Mouse (Mus musculus) heart, postnatal 25 days (tissue): ENCODE data around the gene Tmem129. TPM values are rescaled to one million over a fixed set of nuclear protein-coding genes. Genes with fewer than 3 reads are reported as not detected.

Experiments used
- DNase-seq: peaks from one replicate; pipeline ENCODE4 v3.0.0; 2022; ENCODE audit warnings: low spot score
- intact Hi-C: fragments of 180-260 bp; cut with DNase I; formaldehyde crosslinking; loops from one replicate; pipeline ENCODE4 v1.15.1; 2025
- total RNA-seq, 2 experiments: library from RNA; stranded (reverse); gene quantifications; 2 replicates each; pipeline ENCODE4 v1.2.3; 2021

Tmem129 gene
- total RNA-seq, 2 experiments from 2014 or later: 19.8 to 20.2 TPM

GRCm38 (mm10) chr5:33605314-33605713 lies 52.9 kb downstream of the Tmem129 start:
- intact Hi-C loops: no loop called here
- no peak for DNase-seq

Other genes with a start within 250 kb of the Tmem129 start
- gene Nkx1-1, start 224.4 kb downstream of the Tmem129 start, total RNA-seq: not detected
- 10 to 100 TPM; 24.6 to 25.2 TPM for gene Fam53a, start 28.8 kb downstream of the Tmem129 start, total RNA-seq
- gene Gm9903, start 28.5 kb downstream of the Tmem129 start, total RNA-seq: 1 to 10 TPM; 1.1 to 1.3 TPM
- 10 to 100 TPM; 15.3 to 16.2 TPM for gene Slbp, start 5.8 kb downstream of the Tmem129 start, total RNA-seq
- 1 to 10 TPM; 2.4 TPM for gene Tacc3, start 288 bp downstream of the Tmem129 start, total RNA-seq
- 10 to 100 TPM in 1 of 2 experiments, 1 to 10 TPM in 1; 4.9 to 10.8 TPM for gene Fgfr3, start 63.3 kb upstream of the Tmem129 start, total RNA-seq
- gene Letm1, start 124.4 kb upstream of the Tmem129 start, total RNA-seq: 100 to 1,000 TPM; 152 to 161 TPM
- gene Nsd2, start 162.3 kb upstream of the Tmem129 start, total RNA-seq: 10 to 100 TPM; 25.9 to 28.4 TPM